Mouse (Mus musculus): ENCODE results near the gene Mrpl32. TPM values are rescaled to one million over a fixed set of nuclear protein-coding genes. Genes with fewer than 3 reads are reported as not detected.

The Mrpl32 gene
- polyA plus RNA-seq (2015; fragmentation: Nextera tagmentation; extraction: Ambion mirVana), result 95.9 and 98.9 TPM in 2 replicates

- Histone ChIP-seq H3K4me1 (ENCODE audit: insufficient read depth, low read depth, low read length) (no peaks in the 10 kb centered on the region; the same call in 1 of the 2 replicates), H3K9me3 (ENCODE audit: low read length) (no peaks in the 10 kb centered on the region), H3K9ac (replicated peaks; ENCODE audit: low read depth) (peak within 1 kb of the TSS; percentile 90), H3K27ac (ENCODE audit: low read length) (peak within 1 kb of the TSS; percentile 80), H3K4me3 (ENCODE audit: low read depth, low read length) (peak within 1 kb of the TSS; percentile 76), H3K36me3 (ENCODE audit: insufficient read depth, low read length) (peaks cover 3% of the 10 kb centered on the region; the same call in 1 of the 2 replicates), H3K27me3 (replicated peaks; ENCODE audit: insufficient read depth, low read length) (no peaks in the 10 kb centered on the region), H3K4me2 (replicated peaks; ENCODE audit: low read depth, low read length) (peak within 1 kb of the TSS; percentile 60)
- WGBS, result under 1% methylated on average over 42 of the region's 42 CpGs
- peak; percentile 100 for DNase-seq (ENCODE audit: low spot score)
- ATAC-seq, result peak; percentile 99
- TF ChIP-seq EP300 (IDR thresholded peaks at IDR 0.05) (no peak), CTCF (IDR thresholded peaks at IDR 0.05) (no peak)
These were observed at the start of gene Mrpl32, which contains the start of gene Psma2 for GRCm38 (mm10) chr13:14612926-14613529. TSS of gene Mrpl32 (minus strand) at chr13:14613165. TSS of gene Psma2 (plus strand) at chr13:14613240.

GRCm38 (mm10) chr13:14649301-14649700 is 36.3 kb upstream of the Mrpl32 start:
- H3K4me3 ChIP-seq (ENCODE audit: low read depth, low read length), result no peak overlapping the region
- no peaks in the 10 kb centered on the region for H3K4me1 ChIP-seq (ENCODE audit: insufficient read depth, low read depth, low read length)
- DNase-seq (ENCODE audit: low spot score), result peak; percentile 68
- no peak; the same call in 1 of the 2 replicates for ATAC-seq
- no peaks in the 10 kb centered on the region for H3K27me3 ChIP-seq (replicated peaks; ENCODE audit: insufficient read depth, low read length)
- peak; percentile 62 for TF ChIP-seq CTCF (IDR thresholded peaks at IDR 0.05)
- TF ChIP-seq EP300 (IDR thresholded peaks at IDR 0.05), result no peak
- no peak overlapping the region for H3K9ac ChIP-seq (replicated peaks; ENCODE audit: low read depth)
- H3K27ac ChIP-seq (ENCODE audit: low read length), result no peak overlapping the region
- H3K4me2 ChIP-seq (replicated peaks; ENCODE audit: low read depth, low read length), result no peak overlapping the region
- 26% methylated on average over 1 of the region's 1 CpGs for WGBS
- H3K36me3 ChIP-seq (ENCODE audit: insufficient read depth, low read length), result no peaks in the 10 kb centered on the region
- H3K9me3 ChIP-seq (ENCODE audit: low read length), result no peaks in the 10 kb centered on the region

GRCm38 (mm10) chr13:14639998-14640397 is 27.0 kb upstream of the Mrpl32 start:
- Histone ChIP-seq H3K9ac (replicated peaks; ENCODE audit: low read depth) (no peak overlapping the region), H3K36me3 (ENCODE audit: insufficient read depth, low read length) (0 out of 2 replicates have a peak, but pooled peaks cover 14% of the 10 kb centered on the region), H3K27ac (ENCODE audit: low read length) (no peak overlapping the region), H3K4me3 (ENCODE audit: low read depth, low read length) (no peak overlapping the region), H3K27me3 (replicated peaks; ENCODE audit: insufficient read depth, low read length) (no peaks in the 10 kb centered on the region), H3K4me2 (replicated peaks; ENCODE audit: low read depth, low read length) (no peak overlapping the region), H3K4me1 (ENCODE audit: insufficient read depth, low read depth, low read length) (no peaks in the 10 kb centered on the region), H3K9me3 (ENCODE audit: low read length) (no peaks in the 10 kb centered on the region)
- ATAC-seq (no peak), DNase-seq (ENCODE audit: low spot score) (peak; percentile 21)
- 33% methylated on average over 1 of the region's 1 CpGs for WGBS
- TF ChIP-seq EP300 (IDR thresholded peaks at IDR 0.05), result no peak
- TF ChIP-seq CTCF (IDR thresholded peaks at IDR 0.05), result no peak

GRCm38 (mm10) chr13:14629726-14630641 is 17.0 kb upstream of the Mrpl32 start, which contains the start of gene AW209491:
TSS of gene AW209491 (plus strand) at chr13:14630154.
- peak within 1 kb of the TSS; percentile 45 for H3K9ac ChIP-seq (replicated peaks; ENCODE audit: low read depth)
- H3K4me1 ChIP-seq (ENCODE audit: insufficient read depth, low read depth, low read length), result no peaks in the 10 kb centered on the region
- ATAC-seq (peak; percentile 97), DNase-seq (ENCODE audit: low spot score) (peak; percentile 96)
- peak; percentile 47 for TF ChIP-seq CTCF (IDR thresholded peaks at IDR 0.05)
- no peak for TF ChIP-seq EP300 (IDR thresholded peaks at IDR 0.05)
- H3K4me3 ChIP-seq (ENCODE audit: low read depth, low read length), result peak within 1 kb of the TSS; percentile 55
- H3K36me3 ChIP-seq (ENCODE audit: insufficient read depth, low read length), result peaks cover 12% of the 10 kb centered on the region; the same call in 1 of the 2 replicates
- H3K27me3 ChIP-seq (replicated peaks; ENCODE audit: insufficient read depth, low read length), result no peaks in the 10 kb centered on the region
- peak within 1 kb of the TSS; percentile 71 for H3K4me2 ChIP-seq (replicated peaks; ENCODE audit: low read depth, low read length)
- peak within 1 kb of the TSS; percentile 54; the same call in 1 of the 2 replicates for H3K27ac ChIP-seq (ENCODE audit: low read length)
- WGBS, result under 1% methylated on average over 29 of the region's 29 CpGs
- H3K9me3 ChIP-seq (ENCODE audit: low read length), result no peaks in the 10 kb centered on the region

DNA sequence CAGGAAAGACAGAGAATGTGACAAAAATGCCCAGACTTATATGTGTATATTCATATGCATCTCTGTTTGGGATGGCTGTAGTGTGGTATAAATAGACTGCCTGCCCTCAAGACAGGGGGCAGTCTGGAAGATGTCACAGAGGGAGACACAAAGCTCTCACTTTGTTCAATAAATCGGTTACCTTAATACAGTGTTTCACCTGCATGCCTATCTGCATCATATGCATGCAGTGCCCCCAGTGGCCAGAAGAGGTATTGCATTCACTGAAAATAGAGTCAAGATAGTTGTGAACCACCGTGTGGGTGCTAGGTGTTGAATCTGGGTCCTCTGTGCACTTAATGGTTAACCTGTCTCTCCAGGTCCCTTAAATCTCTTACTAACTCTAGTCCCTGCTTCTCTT is 5.8 kb upstream of the Mrpl32 start:
- Histone ChIP-seq H3K9ac (replicated peaks; ENCODE audit: low read depth) (no peak overlapping the region), H3K36me3 (ENCODE audit: insufficient read depth, low read length) (peaks cover 7% of the 10 kb centered on the region; the same call in 1 of the 2 replicates), H3K27me3 (replicated peaks; ENCODE audit: insufficient read depth, low read length) (no peaks in the 10 kb centered on the region), H3K4me3 (ENCODE audit: low read depth, low read length) (no peak overlapping the region), H3K27ac (ENCODE audit: low read length) (no peak overlapping the region), H3K9me3 (ENCODE audit: low read length) (no peaks in the 10 kb centered on the region), H3K4me2 (replicated peaks; ENCODE audit: low read depth, low read length) (no peak overlapping the region), H3K4me1 (ENCODE audit: insufficient read depth, low read depth, low read length) (no peaks in the 10 kb centered on the region)
- TF ChIP-seq EP300 (IDR thresholded peaks at IDR 0.05), result no peak
- peak; percentile 95 for TF ChIP-seq CTCF (IDR thresholded peaks at IDR 0.05)
- WGBS, result 30% methylated on average over 2 of the region's 2 CpGs
- peak; percentile 55 for DNase-seq (ENCODE audit: low spot score)
- ATAC-seq, result no peak

- H3K27me3 ChIP-seq (replicated peaks; ENCODE audit: insufficient read depth, low read length), result no peaks in the 10 kb centered on the region
- peak overlapping the region; percentile 80 for H3K27ac ChIP-seq (ENCODE audit: low read length)
- peaks cover 3% of the 10 kb centered on the region; the same call in 1 of the 2 replicates for H3K36me3 ChIP-seq (ENCODE audit: insufficient read depth, low read length)
- under 1% methylated on average over 9 of the region's 9 CpGs for WGBS
- ATAC-seq (no peak), DNase-seq (ENCODE audit: low spot score) (peak; percentile 26)
- H3K4me3 ChIP-seq (ENCODE audit: low read depth, low read length), result peak overlapping the region; percentile 76
- H3K9me3 ChIP-seq (ENCODE audit: low read length), result no peaks in the 10 kb centered on the region
- H3K4me1 ChIP-seq (ENCODE audit: insufficient read depth, low read depth, low read length), result no peaks in the 10 kb centered on the region; the same call in 1 of the 2 replicates
- H3K4me2 ChIP-seq (replicated peaks; ENCODE audit: low read depth, low read length), result peak overlapping the region; percentile 60
- peak overlapping the region; percentile 90 for H3K9ac ChIP-seq (replicated peaks; ENCODE audit: low read depth)
- TF ChIP-seq EP300 (IDR thresholded peaks at IDR 0.05) (no peak), CTCF (IDR thresholded peaks at IDR 0.05) (no peak)
These were observed 588 bp upstream of the Mrpl32 start for GRCm38 (mm10) chr13:14613553-14613952.

Data from lung, postnatal 0 days (tissue).